Mouse (Mus musculus): ENCODE measurements at regions not wholly inside any gene's neighbourhood (a gene's known extent, or its start where the extent isn't known, plus 50 kb on each side); places are given as distances from the start of the nearest gene placed in this dataset.

GRCm38 (mm10) chr11:19253605-19254004 is 234.8 kb upstream of the Meis1 start:
- in situ Hi-C loops (cut with MboI; ENCODE audit: low sequenced_read_pairs in 2 of 2, unreplicated experiment in 2 of 2) = no loop called here
- no peak overlapping the region for H3K4me3 ChIP-seq (ENCODE audit: insufficient read depth in 1 of 2, low read depth in 1 of 2, low read length in 2 of 2, poor library complexity in 1 of 2, severe bottlenecking in 1 of 2)
- H3K4me1 ChIP-seq (ENCODE audit: control insufficient read depth in 2 of 2, insufficient read depth in 2 of 2, low read length in 2 of 2, poor library complexity in 1 of 2) = no peaks in the 10 kb centered on the region
- no peaks in the 10 kb centered on the region for H3K36me3 ChIP-seq (ENCODE audit: control insufficient read depth, insufficient read depth, low read length, poor library complexity, severe bottlenecking)
- no peaks in the 10 kb centered on the region for H3K9me3 ChIP-seq (ENCODE audit: control insufficient read depth, insufficient read depth, low read depth, low read length)
- TF ChIP-seq ZC3H11A (IDR thresholded peaks at IDR 0.05; ENCODE audit: borderline replicate concordance, low read depth, low read length) (no peak), ZNF384 (IDR thresholded peaks at IDR 0.05; ENCODE audit: low read depth, low read length) (no peak), HCFC1 (IDR thresholded peaks at IDR 0.05; ENCODE audit: borderline replicate concordance, insufficient read depth, low read length) (no peak), CHD2 (IDR thresholded peaks at IDR 0.05; ENCODE audit: low read depth, low read length) (no peak), MAFK (IDR thresholded peaks at IDR 0.05; ENCODE audit: insufficient read depth, low read depth, low read length) (no peak)
- no peak for DNase-seq (ENCODE audit: low read depth, low spot score)
- H3K9ac ChIP-seq (ENCODE audit: insufficient read depth, low read depth, low read length, poor library complexity, severe bottlenecking) = no peak overlapping the region
- no peak overlapping the region for H3K27ac ChIP-seq (ENCODE audit: insufficient read depth, low read depth, low read length, poor library complexity, severe bottlenecking)

GRCm38 (mm10) chr11:19254183-19254582 is 235.4 kb upstream of the Meis1 start:
- TF ChIP-seq HCFC1 (IDR thresholded peaks at IDR 0.05; ENCODE audit: borderline replicate concordance, insufficient read depth, low read length) (no peak), ZNF384 (IDR thresholded peaks at IDR 0.05; ENCODE audit: low read depth, low read length) (no peak), CHD2 (IDR thresholded peaks at IDR 0.05; ENCODE audit: low read depth, low read length) (no peak), ZC3H11A (IDR thresholded peaks at IDR 0.05; ENCODE audit: borderline replicate concordance, low read depth, low read length) (no peak), MAFK (IDR thresholded peaks at IDR 0.05; ENCODE audit: insufficient read depth, low read depth, low read length) (no peak)
- in situ Hi-C loops (cut with MboI; ENCODE audit: low sequenced_read_pairs in 2 of 2, unreplicated experiment in 2 of 2) = no loop called here

GRCm38 (mm10) chr11:19257549-19257948 is 238.8 kb upstream of the Meis1 start:
- no peak overlapping the region for H3K4me3 ChIP-seq (ENCODE audit: insufficient read depth in 1 of 2, low read depth in 1 of 2, low read length in 2 of 2, poor library complexity in 1 of 2, severe bottlenecking in 1 of 2)
- in situ Hi-C loops (cut with MboI; ENCODE audit: low sequenced_read_pairs in 2 of 2, unreplicated experiment in 2 of 2) = no loop called here
- H3K36me3 ChIP-seq (ENCODE audit: control insufficient read depth, insufficient read depth, low read length, poor library complexity, severe bottlenecking) = no peaks in the 10 kb centered on the region
- no peaks in the 10 kb centered on the region for H3K4me1 ChIP-seq (ENCODE audit: control insufficient read depth in 2 of 2, insufficient read depth in 2 of 2, low read length in 2 of 2, poor library complexity in 1 of 2)
- no peaks in the 10 kb centered on the region for H3K9me3 ChIP-seq (ENCODE audit: control insufficient read depth, insufficient read depth, low read depth, low read length)
- no peak overlapping the region for H3K27ac ChIP-seq (ENCODE audit: insufficient read depth, low read depth, low read length, poor library complexity, severe bottlenecking)
- no peak for DNase-seq (ENCODE audit: low read depth, low spot score)
- TF ChIP-seq ZC3H11A (IDR thresholded peaks at IDR 0.05; ENCODE audit: borderline replicate concordance, low read depth, low read length) (no peak), HCFC1 (IDR thresholded peaks at IDR 0.05; ENCODE audit: borderline replicate concordance, insufficient read depth, low read length) (no peak), ZNF384 (IDR thresholded peaks at IDR 0.05; ENCODE audit: low read depth, low read length) (no peak), MAFK (IDR thresholded peaks at IDR 0.05; ENCODE audit: insufficient read depth, low read depth, low read length) (no peak), CHD2 (IDR thresholded peaks at IDR 0.05; ENCODE audit: low read depth, low read length) (no peak)
- H3K9ac ChIP-seq (ENCODE audit: insufficient read depth, low read depth, low read length, poor library complexity, severe bottlenecking) = no peak overlapping the region

More at GRCm38 (mm10) chr11:19254183-19254582, 235.4 kb upstream of the Meis1 start:
- DNase-seq (ENCODE audit: low read depth, low spot score) = no peak
- no peaks in the 10 kb centered on the region for H3K9me3 ChIP-seq (ENCODE audit: control insufficient read depth, insufficient read depth, low read depth, low read length)
- H3K9ac ChIP-seq (ENCODE audit: insufficient read depth, low read depth, low read length, poor library complexity, severe bottlenecking) = no peak overlapping the region
- no peaks in the 10 kb centered on the region for H3K4me1 ChIP-seq (ENCODE audit: control insufficient read depth in 2 of 2, insufficient read depth in 2 of 2, low read length in 2 of 2, poor library complexity in 1 of 2)
- no peak overlapping the region for H3K4me3 ChIP-seq (ENCODE audit: insufficient read depth in 1 of 2, low read depth in 1 of 2, low read length in 2 of 2, poor library complexity in 1 of 2, severe bottlenecking in 1 of 2)
- H3K27ac ChIP-seq (ENCODE audit: insufficient read depth, low read depth, low read length, poor library complexity, severe bottlenecking) = no peak overlapping the region
- H3K36me3 ChIP-seq (ENCODE audit: control insufficient read depth, insufficient read depth, low read length, poor library complexity, severe bottlenecking) = no peaks in the 10 kb centered on the region

DNA sequence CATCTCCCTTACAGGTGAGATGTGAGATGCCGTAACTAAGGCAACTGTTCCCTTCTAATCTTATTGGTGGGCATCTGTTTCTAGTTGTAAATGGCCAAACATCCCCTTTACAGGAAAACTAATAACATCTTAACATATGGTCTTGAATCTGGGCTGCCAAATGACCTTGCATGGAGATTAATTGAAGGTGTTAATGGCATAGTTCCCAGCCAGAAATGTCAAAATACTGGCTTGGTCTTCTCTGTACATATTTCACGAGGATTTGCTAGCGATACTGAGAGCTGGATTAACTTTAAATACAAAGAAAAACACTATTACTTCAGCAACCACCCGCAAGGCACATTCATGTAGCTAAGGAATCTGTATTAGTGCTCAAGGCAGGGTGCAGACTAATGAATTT is 244.0 kb upstream of the Meis1 start:
- Histone ChIP-seq H3K36me3 (ENCODE audit: control insufficient read depth, insufficient read depth, low read length, poor library complexity, severe bottlenecking) (no peaks in the 10 kb centered on the region), H3K27ac (ENCODE audit: insufficient read depth, low read depth, low read length, poor library complexity, severe bottlenecking) (no peak overlapping the region), H3K4me3 (ENCODE audit: insufficient read depth in 1 of 2, low read depth in 1 of 2, low read length in 2 of 2, poor library complexity in 1 of 2, severe bottlenecking in 1 of 2) (no peak overlapping the region), H3K9me3 (ENCODE audit: control insufficient read depth, insufficient read depth, low read depth, low read length) (no peaks in the 10 kb centered on the region), H3K4me1 (ENCODE audit: control insufficient read depth in 2 of 2, insufficient read depth in 2 of 2, low read length in 2 of 2, poor library complexity in 1 of 2) (no peaks in the 10 kb centered on the region), H3K9ac (ENCODE audit: insufficient read depth, low read depth, low read length, poor library complexity, severe bottlenecking) (no peak overlapping the region)
- DNase-seq (ENCODE audit: low read depth, low spot score) = no peak
- TF ChIP-seq ZC3H11A (IDR thresholded peaks at IDR 0.05; ENCODE audit: borderline replicate concordance, low read depth, low read length) = no peak
- TF ChIP-seq CHD2 (IDR thresholded peaks at IDR 0.05; ENCODE audit: low read depth, low read length) = no peak
- no peak for TF ChIP-seq ZNF384 (IDR thresholded peaks at IDR 0.05; ENCODE audit: low read depth, low read length)
- no peak for TF ChIP-seq HCFC1 (IDR thresholded peaks at IDR 0.05; ENCODE audit: borderline replicate concordance, insufficient read depth, low read length)
- TF ChIP-seq MAFK (IDR thresholded peaks at IDR 0.05; ENCODE audit: insufficient read depth, low read depth, low read length) = no peak
- in situ Hi-C loops (cut with MboI; ENCODE audit: low sequenced_read_pairs in 2 of 2, unreplicated experiment in 2 of 2) = no loop called here

All from ES-E14 (cell line).